Comparison of ENCODE assay signal across 13 mouse cellular contexts in genomic region chr3:129331427-129331826, GRCm38 (mm10). TPM values are rescaled to one million over a fixed set of nuclear protein-coding genes. Genes with fewer than 3 reads are reported as not detected.
DNase-seq lines count a peak whose midpoint lies in the region; ATAC-seq lines count a peak whose summit lies in the region.
"Had no signal": no experiment of that assay in that cellular context is flagged by ENCODE, and none has a peak within 500 bp of the region (broad histone marks: within the 10 kb centered on the region; RNA-seq: fewer than 3 reads in every experiment).

No protein-coding gene starts in this region.

- peak overlapping the region; percentile 83; the same call in 1 of the 2 replicates for H3K27ac ChIP-seq in kidney, embryonic 15.5 days
- H3K27ac ChIP-seq in embryonic facial prominence, embryonic 13.5 days = no peak overlapping the region
- no peak overlapping the region for H3K27ac ChIP-seq in liver, embryonic 15.5 days (replicated peaks)
- H3K27ac ChIP-seq: limb, embryonic 12.5 days had no signal

- peak overlapping the region; percentile 64 for H3K4me2 ChIP-seq in kidney, embryonic 15.5 days
- peak overlapping the region; percentile 55 for H3K4me2 ChIP-seq in embryonic facial prominence, embryonic 13.5 days
- H3K4me2 ChIP-seq in liver, embryonic 15.5 days = peak overlapping the region; percentile 54

- DNase-seq in kidney, postnatal 10 days = no peak
- no peak for DNase-seq in gastrocnemius, postnatal 14 days
- DNase-seq in adrenal gland, adult 2 months = no peak
- DNase-seq: thymus, postnatal 14 days had no signal

- H3K9me3 ChIP-seq in erythroblast, embryonic 14.5 days (ENCODE audit: control insufficient read depth, low read length) = no peaks in the 10 kb centered on the region
- no peaks in the 10 kb centered on the region for H3K9me3 ChIP-seq in kidney, embryonic 15.5 days (replicated peaks)
- H3K9me3 ChIP-seq in embryonic facial prominence, embryonic 13.5 days = no peaks in the 10 kb centered on the region
- H3K9me3 ChIP-seq in liver, embryonic 15.5 days (replicated peaks) = no peaks in the 10 kb centered on the region
- H3K9me3 ChIP-seq: limb, embryonic 12.5 days had no signal

- no peaks in the 10 kb centered on the region for H3K4me1 ChIP-seq in erythroblast, embryonic 14.5 days (ENCODE audit: control insufficient read depth)
- peaks cover 36% of the 10 kb centered on the region for H3K4me1 ChIP-seq in kidney, embryonic 15.5 days
- peaks cover 16% of the 10 kb centered on the region for H3K4me1 ChIP-seq in embryonic facial prominence, embryonic 13.5 days
- H3K4me1 ChIP-seq in liver, embryonic 15.5 days (replicated peaks) = no peaks in the 10 kb centered on the region

- no peak for ATAC-seq in erythroblast, adult 5-6 weeks (replicated peaks; ENCODE audit: low FRiP score, poor library complexity, severe bottlenecking)
- ATAC-seq in kidney, embryonic 15.5 days (replicated peaks; ENCODE audit: low FRiP score) = peak; percentile 22; the same call in 1 of the 2 replicates
- ATAC-seq in embryonic facial prominence, embryonic 13.5 days (ENCODE audit: insufficient number of reproducible peaks, insufficient read depth, low FRiP score, low TSS enrichment, low read depth) = no peak
- peak; percentile 18; the same call in 1 of the 2 replicates for ATAC-seq in liver, embryonic 15.5 days (ENCODE audit: insufficient read depth)
- ATAC-seq: activated CD4-positive, CD25-positive, alpha-beta regulatory T cell, adult 4 months; midbrain, embryonic 16.5 days had no signal

- no peaks in the 10 kb centered on the region for H3K36me3 ChIP-seq in erythroblast, embryonic 14.5 days (ENCODE audit: control insufficient read depth)
- H3K36me3 ChIP-seq in kidney, embryonic 15.5 days = no peaks in the 10 kb centered on the region
- no peaks in the 10 kb centered on the region for H3K36me3 ChIP-seq in embryonic facial prominence, embryonic 13.5 days
- H3K36me3 ChIP-seq in liver, embryonic 15.5 days (replicated peaks) = no peaks in the 10 kb centered on the region
- H3K36me3 ChIP-seq: G1E; limb, embryonic 12.5 days had no signal

- intact Hi-C loops in gastrocnemius, postnatal 14 days (cut with DNase I; ENCODE audit: low total_unique reads) = no loop called here

- H3K4me3 ChIP-seq in erythroblast, embryonic 14.5 days (replicated peaks) = peak overlapping the region; percentile 41
- peak overlapping the region; percentile 50 for H3K4me3 ChIP-seq in kidney, embryonic 15.5 days (replicated peaks)
- peak overlapping the region; percentile 30 for H3K4me3 ChIP-seq in embryonic facial prominence, embryonic 13.5 days
- H3K4me3 ChIP-seq in liver, embryonic 15.5 days (replicated peaks) = peak overlapping the region; percentile 48
- H3K4me3 ChIP-seq: limb, embryonic 12.5 days had no signal

- H3K9ac ChIP-seq in kidney, embryonic 15.5 days = peak overlapping the region; percentile 33
- 0 out of 2 replicates have a peak overlapping the region, but pooled peaks have one; percentile 16 for H3K9ac ChIP-seq in embryonic facial prominence, embryonic 13.5 days
- no peak overlapping the region for H3K9ac ChIP-seq in liver, embryonic 15.5 days
- H3K9ac ChIP-seq: limb, embryonic 12.5 days had no signal

- WGBS in kidney, embryonic 15.5 days = 83% methylated on average over 6 of the region's 6 CpGs
- WGBS in embryonic facial prominence, embryonic 13.5 days = 96% methylated on average over 6 of the region's 6 CpGs
- 71% methylated on average over 6 of the region's 6 CpGs for WGBS in liver, embryonic 15.5 days (ENCODE audit: insufficient replicate concordance)

- no peaks in the 10 kb centered on the region for H3K27me3 ChIP-seq in erythroblast, embryonic 14.5 days (ENCODE audit: control insufficient read depth)
- no peaks in the 10 kb centered on the region for H3K27me3 ChIP-seq in kidney, embryonic 15.5 days
- no peaks in the 10 kb centered on the region; the same call in 1 of the 2 replicates for H3K27me3 ChIP-seq in embryonic facial prominence, embryonic 13.5 days
- H3K27me3 ChIP-seq in liver, embryonic 15.5 days = no peaks in the 10 kb centered on the region
- H3K27me3 ChIP-seq: limb, embryonic 12.5 days had no signal

RNA-seq across cellular contexts. Expression of gene Enpep, which starts 1.1 kb away (rescaled TPM):
- polyA plus RNA-seq in erythroblast, embryonic 14.5 days (2012) = not detected in 2 replicates
- total RNA-seq in erythroblast, adult 5-6 weeks (2015; ENCODE audit: low replicate concordance) = not detected in 2 replicates
- total RNA-seq in erythroblast, adult 5-6 weeks (2017; ENCODE audit: low replicate concordance) = not detected in 2 replicates
- polyA plus RNA-seq in kidney, embryonic 15.5 days (2015; fragmentation: Nextera tagmentation; extraction: Ambion mirVana) = 82.5 and 82.7 TPM in 2 replicates
- polyA plus RNA-seq in embryonic facial prominence, embryonic 13.5 days (2015; fragmentation: Nextera tagmentation; extraction: Ambion mirVana) = 5.3 and 10.2 TPM in 2 replicates
- 4.0 and 4.2 TPM in 2 replicates for polyA plus RNA-seq in liver, embryonic 15.5 days (2015; fragmentation: Nextera tagmentation; extraction: Ambion mirVana)
- total RNA-seq in gastrocnemius, postnatal 14 days (2021) = 1 to 10 TPM; 3.5 to 3.6 TPM
- 10 to 100 TPM; 10.6 to 18.2 TPM for total RNA-seq in adrenal gland, adult 2 months (2021)
- polyA plus RNA-seq in adrenal gland, adult 2 months (2012; rRNA removed) = 1.5 and 1.6 TPM in 2 replicates
- polyA plus RNA-seq: activated CD4-positive, CD25-positive, alpha-beta regulatory T cell, adult 4 months; G1E had no signal

Comparison
In these comparisons a context has a peak if more than half of its experiments do, and no peak if none do; other contexts are left out.
1. ATAC-seq: peak in kidney, embryonic 15.5 days (single experiment) and liver, embryonic 15.5 days (single experiment); none in erythroblast, adult 5-6 weeks (single experiment) and embryonic facial prominence, embryonic 13.5 days (single experiment).
2. Peak in every context shown above with its lines, with median percentiles within 50 percentile points of each other: H3K4me3 ChIP-seq and H3K4me2 ChIP-seq.